Mouse (Mus musculus): ENCODE results near the gene Bend7. TPM values are rescaled to one million over a fixed set of nuclear protein-coding genes. Genes with fewer than 3 reads are reported as not detected.

Bend7 gene
- total and polyA plus RNA-seq, 3 experiments: not detected

DNA sequence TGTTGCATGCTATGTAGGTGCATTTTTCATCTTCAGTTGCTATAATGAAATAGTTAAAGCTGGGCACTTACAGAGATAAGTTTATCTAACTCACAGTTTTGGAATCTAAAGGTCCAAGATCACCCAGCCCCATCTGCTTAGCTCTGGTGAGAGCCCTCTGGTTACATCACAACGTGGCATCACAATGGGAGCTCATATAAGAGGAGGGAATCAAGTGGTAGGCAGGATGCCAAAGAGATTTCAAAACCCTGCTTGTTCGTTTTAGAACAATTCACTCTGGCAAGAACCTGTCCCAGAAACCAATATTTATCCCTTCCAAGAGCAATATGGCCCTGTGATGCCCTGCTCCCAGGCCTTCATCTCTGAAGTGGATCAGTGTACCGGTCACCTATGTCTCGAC, 114.5 kb downstream of the Bend7 start:
- dilution Hi-C loops (cut with MboI; ENCODE audit: extremely low pct_ligation_motif_present, extremely low pct_unique_long_range_greater_than_20kb, low sequenced_read_pairs): no loop called here
- H3K79me2 ChIP-seq (replicated peaks; ENCODE audit: control insufficient read depth, extremely low read depth, insufficient read depth, poor library complexity, severe bottlenecking): no peaks in the 10 kb centered on the region

DNA sequence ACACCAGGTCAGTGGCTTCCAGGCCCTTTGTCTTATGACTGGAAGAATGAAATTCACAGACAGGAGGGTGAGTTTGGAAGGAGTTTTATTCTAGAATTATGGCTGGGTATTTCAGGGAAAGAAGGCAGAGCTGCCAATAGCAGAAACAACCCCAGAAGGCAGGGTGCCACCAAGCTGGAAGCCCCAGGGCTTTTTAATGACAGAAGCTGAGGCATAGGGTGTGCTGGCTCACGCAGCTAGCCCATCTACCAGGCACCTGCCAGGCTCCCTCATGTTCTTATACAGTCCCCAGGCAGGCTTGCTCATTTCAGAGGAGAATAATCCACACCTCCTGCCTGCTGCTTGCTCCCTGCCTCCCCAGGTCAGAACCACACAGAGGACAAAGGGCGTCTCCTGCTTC, 131.8 kb downstream of the Bend7 start:
- TF ChIP-seq ZC3H11A (IDR thresholded peaks at IDR 0.05; ENCODE audit: low read depth, low read length) (no peak), BHLHE40 (IDR thresholded peaks at IDR 0.05; ENCODE audit: low read depth, low read length) (no peak), NELFE (IDR thresholded peaks at IDR 0.05; ENCODE audit: low read depth, low read length) (no peak), SMC3 (IDR thresholded peaks at IDR 0.05; ENCODE audit: low read depth, low read length) (no peak), HCFC1 (IDR thresholded peaks at IDR 0.05; ENCODE audit: low read depth, low read length) (no peak), JUN (IDR thresholded peaks at IDR 0.05; ENCODE audit: insufficient read depth, low read depth, low read length) (no peak), PAX5 (IDR thresholded peaks at IDR 0.05; ENCODE audit: low read length) (no peak)
- no peak overlapping the region for H3K9ac ChIP-seq (ENCODE audit: insufficient read depth, low read depth)
- no peaks in the 10 kb centered on the region for H3K79me2 ChIP-seq (replicated peaks; ENCODE audit: control insufficient read depth, extremely low read depth, insufficient read depth, poor library complexity, severe bottlenecking)
- H3K27me3 ChIP-seq (replicated peaks): no peaks in the 10 kb centered on the region
- H3K36me3 ChIP-seq (replicated peaks in 1 of 2; ENCODE audit: control insufficient read depth in 1 of 2, insufficient read depth in 1 of 2, low read length in 1 of 2): no peaks in the 10 kb centered on the region
- no peak for DNase-seq (ENCODE audit: extremely low read depth)
- in situ Hi-C loops (cut with MboI; ENCODE audit: low pct_ligation_motif_present, low pct_unique_long_range_greater_than_20kb, low sequenced_read_pairs) (no loop called here), dilution Hi-C loops (cut with MboI; ENCODE audit: extremely low pct_ligation_motif_present, extremely low pct_unique_long_range_greater_than_20kb, low sequenced_read_pairs) (no loop called here)
- peaks cover 2% of the 10 kb centered on the region for H3K9me3 ChIP-seq (replicated peaks; ENCODE audit: low read length)
- H3K4me3 ChIP-seq (replicated peaks in 1 of 3; ENCODE audit: low read depth in 2 of 3, low read length in 2 of 3, poor library complexity in 1 of 3): no peak overlapping the region
- H3K4me2 ChIP-seq (ENCODE audit: insufficient read depth, low read depth, poor library complexity, severe bottlenecking): no peak overlapping the region
- H3K27ac ChIP-seq (ENCODE audit: insufficient read depth, low read depth): no peak overlapping the region
- peaks cover 0 to 9% of the 10 kb centered on the region in 2 experiments; a peak in 2 of 4 replicates for H3K4me1 ChIP-seq (ENCODE audit: control insufficient read depth in 1 of 2, insufficient read depth in 2 of 2)

More for the DNA sequence above, 114.5 kb downstream of the Bend7 start:
- Histone ChIP-seq H3K4me1 (ENCODE audit: control insufficient read depth in 1 of 2, insufficient read depth in 2 of 2) (no peaks in the 10 kb centered on the region), H3K4me2 (ENCODE audit: insufficient read depth, low read depth, poor library complexity, severe bottlenecking) (no peak overlapping the region), H3K36me3 (replicated peaks in 1 of 2; ENCODE audit: control insufficient read depth in 1 of 2, insufficient read depth in 1 of 2, low read length in 1 of 2) (no peaks in the 10 kb centered on the region), H3K27ac (ENCODE audit: insufficient read depth, low read depth) (no peak overlapping the region), H3K9me3 (replicated peaks; ENCODE audit: low read length) (no peaks in the 10 kb centered on the region), H3K27me3 (replicated peaks) (no peaks in the 10 kb centered on the region), H3K4me3 (replicated peaks in 1 of 3; ENCODE audit: low read depth in 2 of 3, low read length in 2 of 3, poor library complexity in 1 of 3) (no peak overlapping the region), H3K9ac (ENCODE audit: insufficient read depth, low read depth) (no peak overlapping the region)
- TF ChIP-seq CHD1 (IDR thresholded peaks at IDR 0.05; ENCODE audit: low read depth, low read length): no peak
- no peak for TF ChIP-seq EP300 (IDR thresholded peaks at IDR 0.05; ENCODE audit: low read length)
- TF ChIP-seq ZC3H11A (IDR thresholded peaks at IDR 0.05; ENCODE audit: low read depth, low read length): no peak
- no peak for TF ChIP-seq RCOR1 (conservative IDR thresholded peaks at IDR 0.05; ENCODE audit: low read depth, low read length)
- no peak for TF ChIP-seq HCFC1 (IDR thresholded peaks at IDR 0.05; ENCODE audit: low read depth, low read length)
- TF ChIP-seq JUN (IDR thresholded peaks at IDR 0.05; ENCODE audit: insufficient read depth, low read depth, low read length): no peak
- TF ChIP-seq MAZ (IDR thresholded peaks at IDR 0.05; ENCODE audit: low read depth, low read length): no peak
- no peak for TF ChIP-seq NRF1 (IDR thresholded peaks at IDR 0.05; ENCODE audit: low read depth, low read length)
- no peak for DNase-seq (ENCODE audit: extremely low read depth)
- in situ Hi-C loops (cut with MboI; ENCODE audit: low pct_ligation_motif_present, low pct_unique_long_range_greater_than_20kb, low sequenced_read_pairs): no loop called here

Other genes with a start within 250 kb of the Bend7 start
- gene Prpf18, start 65.7 kb upstream of the Bend7 start, total RNA-seq (2012; rRNA removed): 23.5 and 23.8 TPM in 2 replicates
- gene Prpf18, start 65.7 kb upstream of the Bend7 start, total RNA-seq (2014; rRNA removed): 35.0 and 37.1 TPM in 2 replicates
- gene Prpf18, start 65.7 kb upstream of the Bend7 start, polyA plus RNA-seq (2012; ENCODE audit: insufficient read length, low read depth): 37.6 and 38.5 TPM in 2 replicates
- 39.5 and 55.4 TPM in 2 replicates for gene Sephs1, start 163.7 kb downstream of the Bend7 start, total RNA-seq (2012; rRNA removed)
- gene Sephs1, start 163.7 kb downstream of the Bend7 start, total RNA-seq (2014; rRNA removed): 85.8 and 86.3 TPM in 2 replicates
- gene Sephs1, start 163.7 kb downstream of the Bend7 start, polyA plus RNA-seq (2012; ENCODE audit: insufficient read length, low read depth): 53.8 and 62.0 TPM in 2 replicates
- gene Phyh, start 201.2 kb downstream of the Bend7 start, total RNA-seq (2012; rRNA removed): 11.0 and 12.5 TPM in 2 replicates
- gene Phyh, start 201.2 kb downstream of the Bend7 start, total RNA-seq (2014; rRNA removed): 24.2 and 24.4 TPM in 2 replicates
- gene Phyh, start 201.2 kb downstream of the Bend7 start, polyA plus RNA-seq (2012; ENCODE audit: insufficient read length, low read depth): 17.2 and 18.5 TPM in 2 replicates